Mouse (Mus musculus): ENCODE measurements around the gene Ostm1. TPM values are rescaled to one million over a fixed set of nuclear protein-coding genes. Genes with fewer than 3 reads are reported as not detected.

Gene Ostm1
- polyA plus RNA-seq, 1 experiment from 2014 or later, result 14.1 TPM

DNA sequence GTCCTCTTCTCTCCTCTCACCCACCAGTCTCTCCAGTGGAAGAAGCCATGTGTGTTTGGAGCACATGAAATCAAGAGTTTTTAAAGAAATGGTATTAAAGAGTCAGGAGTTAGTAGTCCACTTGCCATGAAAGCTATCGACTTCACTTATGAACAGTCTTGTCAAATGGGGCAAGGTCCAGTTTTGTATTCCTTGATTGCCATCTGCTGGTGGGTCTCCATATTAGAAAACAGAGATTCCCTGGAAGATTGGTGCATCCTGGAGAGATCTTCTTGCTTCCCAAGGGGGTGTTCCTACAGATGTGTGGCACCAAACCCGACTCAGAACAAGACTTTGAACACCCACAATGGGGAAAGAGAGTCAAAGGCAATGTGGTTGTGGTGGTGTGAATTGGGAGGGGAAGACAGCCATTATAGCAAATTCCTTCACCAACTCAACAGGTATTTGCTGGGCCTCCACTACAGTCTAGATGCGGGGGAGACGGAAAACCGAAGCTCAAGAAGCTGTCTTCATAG is 151.0 kb downstream of the Ostm1 start:
- no peaks in the 10 kb centered on the region for H3K4me1 ChIP-seq

GRCm38 (mm10) chr10:42751813-42752212 is 168.2 kb downstream of the Ostm1 start:
- 77% methylated on average over 10 of the region's 10 CpGs for WGBS
- no peaks in the 10 kb centered on the region for H3K9me3 ChIP-seq
- H3K27ac ChIP-seq, result no peak overlapping the region
- no peak for ATAC-seq (ENCODE audit: insufficient number of reproducible peaks, insufficient read depth, low FRiP score, low TSS enrichment)
- no peak overlapping the region for H3K4me3 ChIP-seq
- H3K4me2 ChIP-seq (replicated peaks), result no peak overlapping the region
- no peak overlapping the region for H3K9ac ChIP-seq
- no peaks in the 10 kb centered on the region for H3K36me3 ChIP-seq
- H3K27me3 ChIP-seq, result no peaks in the 10 kb centered on the region
- H3K4me1 ChIP-seq, result no peaks in the 10 kb centered on the region

More for the DNA sequence above, 151.0 kb downstream of the Ostm1 start:
- no peaks in the 10 kb centered on the region for H3K36me3 ChIP-seq
- H3K27ac ChIP-seq, result no peak overlapping the region
- no peak for ATAC-seq (ENCODE audit: insufficient number of reproducible peaks, insufficient read depth, low FRiP score, low TSS enrichment)
- no peaks in the 10 kb centered on the region for H3K9me3 ChIP-seq
- no peaks in the 10 kb centered on the region for H3K27me3 ChIP-seq
- no peak overlapping the region for H3K4me3 ChIP-seq
- 60% methylated on average over 5 of the region's 5 CpGs for WGBS
- H3K9ac ChIP-seq, result no peak overlapping the region
- no peak overlapping the region for H3K4me2 ChIP-seq (replicated peaks)

Other genes starting within 250 kb of the Ostm1 start
- gene Afg1l, start 105.3 kb upstream of the Ostm1 start, polyA plus RNA-seq (2016; fragmentation: Nextera tagmentation; extraction: Ambion mirVana), result 5.6 and 6.1 TPM in 2 replicates
- gene Snx3, start 81.8 kb upstream of the Ostm1 start, polyA plus RNA-seq (2016; fragmentation: Nextera tagmentation; extraction: Ambion mirVana), result 265 and 269 TPM in 2 replicates
- gene Nr2e1, start 190 bp upstream of the Ostm1 start, polyA plus RNA-seq (2016; fragmentation: Nextera tagmentation; extraction: Ambion mirVana), result 5.8 and 6.6 TPM in 2 replicates
- gene Sec63, start 177.7 kb downstream of the Ostm1 start, polyA plus RNA-seq (2016; fragmentation: Nextera tagmentation; extraction: Ambion mirVana), result 29.4 and 30.8 TPM in 2 replicates

Measured in embryonic facial prominence, embryonic 12.5 days (tissue).